21 mouse cellular contexts compared by ENCODE assay signal in genomic region chr15:49501821-49502220, GRCm38 (mm10).
DNase-seq lines count a peak whose midpoint lies in the region; TF ChIP-seq lines count a peak whose summit lies in the region.
"Had no signal": no experiment of that assay in that cellular context is flagged by ENCODE, and none has a peak within 500 bp of the region (broad histone marks: within the 10 kb centered on the region; RNA-seq: fewer than 3 reads in every experiment).

No protein-coding gene starts in this region.

- H3K9ac ChIP-seq in liver, adult 2 months (ENCODE audit: low read depth, low read length), result no peak overlapping the region
- H3K9ac ChIP-seq: embryonic facial prominence, embryonic 15.5 days; forebrain, embryonic 15.5 days; hindbrain, embryonic 13.5 days; intestine, embryonic 15.5 days had no signal

- TF ChIP-seq POLR2A in liver, adult 2 months (IDR thresholded peaks at IDR 0.05; ENCODE audit: extremely low read depth, insufficient read depth, low read length), result no peak
- TF ChIP-seq POLR2A in brain, embryonic 14.5 days (IDR thresholded peaks at IDR 0.05; ENCODE audit: borderline replicate concordance, extremely low read depth, insufficient read depth, insufficient read length, poor library complexity, severe bottlenecking), result no peak

- DNase-seq in cerebellum, adult 9-11 months, result peak; percentile 4
- DNase-seq in cerebellum, postnatal 4 days (ENCODE audit: low spot score in 2 of 2), result no peak
- peak; percentile 13 for DNase-seq in liver, adult 2 months (ENCODE audit: extremely low read depth, low read depth, low spot score)
- DNase-seq in liver, result no peak
- peak; percentile 2 for DNase-seq in brain, adult 2 months (ENCODE audit: low read depth, low spot score)
- peak; percentile 55 for DNase-seq in brain, embryonic 14.5 days (ENCODE audit: low read depth)
- DNase-seq in thymus, postnatal 14 days, result no peak
- DNase-seq: adrenal gland, adult 2 months; adrenal gland, postnatal 25 days; gastrocnemius, postnatal 10 days; heart, adult 18-20 months; heart, postnatal 10 days; heart, postnatal 4 days; kidney, adult 18-20 months had no signal

- H3K4me3 ChIP-seq in liver, adult 2 months (ENCODE audit: insufficient read depth, low read depth, low read length), result no peak overlapping the region
- H3K4me3 ChIP-seq: embryonic facial prominence, embryonic 15.5 days; erythroblast, embryonic 14.5 days; forebrain, embryonic 10.5 days; forebrain, embryonic 15.5 days; heart, embryonic 10.5 days; hindbrain, embryonic 13.5 days; intestine, embryonic 15.5 days had no signal

- TF ChIP-seq CTCF in liver, adult 2 months (IDR thresholded peaks at IDR 0.05; ENCODE audit: low read depth, low read length), result no peak
- TF ChIP-seq CTCF in brain, embryonic 14.5 days (IDR thresholded peaks at IDR 0.05; ENCODE audit: borderline replicate concordance, extremely low read depth, insufficient read depth, insufficient read length), result no peak

- no peak overlapping the region for H3K27ac ChIP-seq in liver, adult 2 months (replicated peaks; ENCODE audit: insufficient read depth, low read depth, low read length)
- H3K27ac ChIP-seq: embryonic facial prominence, embryonic 15.5 days; forebrain, embryonic 10.5 days; forebrain, embryonic 15.5 days; heart, embryonic 10.5 days; hindbrain, embryonic 13.5 days; intestine, embryonic 15.5 days had no signal

- H3K4me1 ChIP-seq in liver, adult 2 months (ENCODE audit: control insufficient read depth, insufficient read depth, low read length), result no peaks in the 10 kb centered on the region
- H3K4me1 ChIP-seq: embryonic facial prominence, embryonic 15.5 days; forebrain, embryonic 10.5 days; forebrain, embryonic 15.5 days; heart, embryonic 10.5 days; hindbrain, embryonic 13.5 days; intestine, embryonic 15.5 days had no signal

- no peaks in the 10 kb centered on the region for H3K79me2 ChIP-seq in liver, adult 2 months (ENCODE audit: control insufficient read depth, insufficient read depth, low read length)

- no peaks in the 10 kb centered on the region for H3K27me3 ChIP-seq in liver, adult 2 months (ENCODE audit: control insufficient read depth, insufficient read depth, low read length)
- H3K27me3 ChIP-seq: embryonic facial prominence, embryonic 15.5 days; forebrain, embryonic 15.5 days; hindbrain, embryonic 13.5 days; intestine, embryonic 15.5 days had no signal

- H3K36me3 ChIP-seq in liver, adult 2 months (ENCODE audit: control insufficient read depth, insufficient read depth, low read length), result no peaks in the 10 kb centered on the region
- H3K36me3 ChIP-seq: embryonic facial prominence, embryonic 15.5 days; forebrain, embryonic 10.5 days; forebrain, embryonic 15.5 days; heart, embryonic 10.5 days; hindbrain, embryonic 13.5 days; intestine, embryonic 15.5 days had no signal

Comparison
In these comparisons a context has a peak if more than half of its experiments do, and no peak if none do; other contexts are left out.
1. DNase-seq: peak in cerebellum, adult 9-11 months (single experiment), liver, adult 2 months (single experiment), brain, adult 2 months (single experiment) and brain, embryonic 14.5 days (single experiment); none in cerebellum, postnatal 4 days (0 of 2), liver (single experiment) and thymus, postnatal 14 days (single experiment).